Mouse (Mus musculus): ENCODE results near the gene Lnpep.

DNA sequence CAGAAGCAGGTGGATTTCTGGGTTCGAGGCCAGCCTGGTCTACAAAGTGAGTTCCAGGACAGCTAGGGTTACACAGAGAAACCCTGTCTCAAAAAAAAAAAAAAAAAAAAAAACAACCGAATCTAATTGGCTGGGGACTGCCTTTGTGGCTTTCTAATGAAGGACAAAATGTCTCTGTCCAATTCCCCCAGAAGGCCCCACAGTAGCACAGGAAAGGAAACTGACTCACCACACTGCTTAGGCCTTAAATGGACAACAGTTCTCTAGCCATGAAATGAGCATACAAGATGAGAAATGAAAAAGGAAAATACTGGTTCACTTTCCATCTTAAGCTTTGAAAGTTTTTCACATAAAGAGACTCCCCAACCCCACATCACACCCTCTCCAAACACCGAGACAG is 15.3 kb downstream of the Lnpep start:
- TF ChIP-seq CTCF (conservative IDR thresholded peaks at IDR 0.05; ENCODE audit: insufficient read depth, insufficient read length, low read depth, low read length) = no peak
- TF ChIP-seq POLR2A (IDR thresholded peaks at IDR 0.05; ENCODE audit: low read depth, low read length) = no peak
